Comparison of ENCODE assay signal across 8 mouse cellular contexts in genomic region chr1:170868905-170869283, GRCm38 (mm10). TPM values are rescaled to one million over a fixed set of nuclear protein-coding genes. Genes with fewer than 3 reads are reported as not detected.
DNase-seq lines count a peak whose midpoint lies in the region; ATAC-seq and TF ChIP-seq lines count a peak whose summit lies in the region.

No protein-coding gene starts in this region.

- no peaks in the 10 kb centered on the region for H3K9me3 ChIP-seq in heart, embryonic 14.5 days (ENCODE audit: control insufficient read depth, low read length)
- H3K9me3 ChIP-seq in ES-E14 (ENCODE audit: control insufficient read depth, insufficient read depth, low read depth, low read length) = no peaks in the 10 kb centered on the region
- H3K9me3 ChIP-seq in hindbrain, embryonic 10.5 days = no peaks in the 10 kb centered on the region
- no peaks in the 10 kb centered on the region for H3K9me3 ChIP-seq in midbrain, embryonic 10.5 days (replicated peaks)

- peak overlapping the region; percentile 91 for H3K9ac ChIP-seq in heart, embryonic 14.5 days (ENCODE audit: low read length)
- peak overlapping the region; percentile 92 for H3K9ac ChIP-seq in ES-E14 (ENCODE audit: insufficient read depth, low read depth, low read length, poor library complexity, severe bottlenecking)

- H3K4me2 ChIP-seq in heart, embryonic 14.5 days (ENCODE audit: low read length) = peak overlapping the region; percentile 93

- H3K4me3 ChIP-seq in heart, embryonic 14.5 days (ENCODE audit: control insufficient read depth in 1 of 2, insufficient read depth in 1 of 2, low read depth in 1 of 2, low read length in 2 of 2) = peak overlapping the region; percentile 55 to 89
- H3K4me3 ChIP-seq in ES-E14 (ENCODE audit: insufficient read depth in 1 of 2, low read depth in 1 of 2, low read length in 2 of 2, poor library complexity in 1 of 2, severe bottlenecking in 1 of 2) = peak overlapping the region; percentile 87 to 90
- peak overlapping the region; percentile 90 for H3K4me3 ChIP-seq in hindbrain, embryonic 10.5 days
- H3K4me3 ChIP-seq in midbrain, embryonic 10.5 days = peak overlapping the region; percentile 70

- 16% methylated on average over 14 of the region's 14 CpGs for WGBS in heart, embryonic 14.5 days
- WGBS in hindbrain, embryonic 10.5 days = 22% methylated on average over 14 of the region's 14 CpGs
- WGBS in midbrain, embryonic 10.5 days = 25% methylated on average over 14 of the region's 14 CpGs

- no peaks in the 10 kb centered on the region for H3K27me3 ChIP-seq in heart, embryonic 14.5 days (ENCODE audit: control insufficient read depth, insufficient read depth, low read length)
- no peaks in the 10 kb centered on the region for H3K27me3 ChIP-seq in hindbrain, embryonic 10.5 days (ENCODE audit: insufficient read depth, poor library complexity, severe bottlenecking)
- no peaks in the 10 kb centered on the region for H3K27me3 ChIP-seq in midbrain, embryonic 10.5 days (ENCODE audit: low read depth, poor library complexity, severe bottlenecking)

- peaks cover 2 to 17% of the 10 kb centered on the region in 2 experiments; a peak in 3 of 4 replicates for H3K4me1 ChIP-seq in heart, embryonic 14.5 days (ENCODE audit: control insufficient read depth in 2 of 2, insufficient read depth in 2 of 2, low read length in 2 of 2)
- H3K4me1 ChIP-seq in ES-E14 (ENCODE audit: control insufficient read depth in 2 of 2, insufficient read depth in 2 of 2, low read length in 2 of 2, poor library complexity in 1 of 2) = peaks cover 2 to 6% of the 10 kb centered on the region in 2 experiments; a peak in 2 of 4 replicates
- peaks cover 10% of the 10 kb centered on the region for H3K4me1 ChIP-seq in hindbrain, embryonic 10.5 days (replicated peaks)
- H3K4me1 ChIP-seq in midbrain, embryonic 10.5 days = peaks cover 17% of the 10 kb centered on the region

- H3K27ac ChIP-seq in heart, embryonic 14.5 days (replicated peaks in 1 of 2; ENCODE audit: control insufficient read depth in 1 of 2, insufficient read depth in 1 of 2, low read depth in 2 of 2, low read length in 2 of 2) = no peak overlapping the region
- H3K27ac ChIP-seq in ES-E14 (ENCODE audit: insufficient read depth, low read depth, low read length, poor library complexity, severe bottlenecking) = peak overlapping the region; percentile 64; the same call in 1 of the 2 replicates
- peak overlapping the region; percentile 83 for H3K27ac ChIP-seq in hindbrain, embryonic 10.5 days
- H3K27ac ChIP-seq in midbrain, embryonic 10.5 days (replicated peaks) = peak overlapping the region; percentile 83

- H3K36me3 ChIP-seq in heart, embryonic 14.5 days (ENCODE audit: control insufficient read depth, insufficient read depth, low read length) = peaks cover 16% of the 10 kb centered on the region
- no peaks in the 10 kb centered on the region for H3K36me3 ChIP-seq in ES-E14 (ENCODE audit: control insufficient read depth, insufficient read depth, low read length, poor library complexity, severe bottlenecking)
- H3K36me3 ChIP-seq in hindbrain, embryonic 10.5 days = peaks cover 20% of the 10 kb centered on the region
- peaks cover 23% of the 10 kb centered on the region for H3K36me3 ChIP-seq in midbrain, embryonic 10.5 days

- ATAC-seq in heart, embryonic 14.5 days (ENCODE audit: insufficient number of reproducible peaks, insufficient read depth, low FRiP score, low read depth) = no peak

- in situ Hi-C loops in ES-E14 (cut with MboI; ENCODE audit: low sequenced_read_pairs in 2 of 2, unreplicated experiment in 2 of 2) = no loop called here

- no peak for DNase-seq in heart, adult 9 months (ENCODE audit: low spot score in 2 of 2)
- no peak for DNase-seq in ES-E14 (ENCODE audit: low read depth, low spot score)
- DNase-seq in hindbrain, embryonic 10.5 days (ENCODE audit: low spot score) = no peak
- no peak for DNase-seq in midbrain, embryonic 10.5 days (ENCODE audit: low spot score)
- DNase-seq in cerebellum, postnatal 14 days = no peak
- DNase-seq in frontal cortex, adult 2 months (ENCODE audit: extremely low spot score in 1 of 2, low spot score in 1 of 2) = no peak
- DNase-seq in gastrocnemius, postnatal 4 days (ENCODE audit: low spot score in 2 of 2) = no peak

TF ChIP-seq in ES-E14, 5 proteins besides CTCF, POLR2A, EP300 and RAD21:
- TF ChIP-seq HCFC1 (IDR thresholded peaks at IDR 0.05; ENCODE audit: borderline replicate concordance, insufficient read depth, low read length) (no peak), ZNF384 (IDR thresholded peaks at IDR 0.05; ENCODE audit: low read depth, low read length) (no peak), MAFK (IDR thresholded peaks at IDR 0.05; ENCODE audit: insufficient read depth, low read depth, low read length) (no peak), CHD2 (IDR thresholded peaks at IDR 0.05; ENCODE audit: low read depth, low read length) (no peak)

RNA-seq across cellular contexts. Expression of gene Atf6, which starts 1.3 kb away (rescaled TPM):
- 14.4 and 16.0 TPM in 2 replicates for polyA plus RNA-seq in heart, embryonic 14.5 days (2014; fragmentation: Nextera tagmentation; extraction: Ambion mirVana)
- 33.2 and 39.0 TPM in 2 replicates for total RNA-seq in ES-E14 (2012; rRNA removed)
- 7.7 and 8.0 TPM in 2 replicates for polyA plus RNA-seq in hindbrain, embryonic 10.5 days (2016; fragmentation: Nextera tagmentation; extraction: Ambion mirVana)
- 7.5 and 9.2 TPM in 2 replicates for polyA plus RNA-seq in midbrain, embryonic 10.5 days (2016; fragmentation: Nextera tagmentation; extraction: Ambion mirVana)
- 21.9 and 23.6 TPM in 2 replicates for polyA plus RNA-seq in frontal cortex, adult 2 months (2012; rRNA removed)
- total RNA-seq in gastrocnemius, postnatal 4 days (2021) = 10 to 100 TPM; 16.4 to 17.4 TPM

RNA-seq across cellular contexts. Expression of gene Gm26620, which starts 16.0 kb away (rescaled TPM):
- polyA plus RNA-seq in heart, embryonic 14.5 days (2014; fragmentation: Nextera tagmentation; extraction: Ambion mirVana) = not detected in 2 replicates
- 2.8 and 3.5 TPM in 2 replicates for total RNA-seq in ES-E14 (2012; rRNA removed)
- polyA plus RNA-seq in hindbrain, embryonic 10.5 days (2016; fragmentation: Nextera tagmentation; extraction: Ambion mirVana) = 0.41 TPM in 1 of 2 replicates, not detected in the other
- polyA plus RNA-seq in midbrain, embryonic 10.5 days (2016; fragmentation: Nextera tagmentation; extraction: Ambion mirVana) = 0.38 TPM in 1 of 2 replicates, not detected in the other
- 0.50 and 1.0 TPM in 2 replicates for polyA plus RNA-seq in frontal cortex, adult 2 months (2012; rRNA removed)
- under 1 TPM; 0.59 to 0.67 TPM for total RNA-seq in gastrocnemius, postnatal 4 days (2021)

RNA-seq across cellular contexts. Expression of gene Dusp12, which starts 16.4 kb away (rescaled TPM):
- polyA plus RNA-seq in heart, embryonic 14.5 days (2014; fragmentation: Nextera tagmentation; extraction: Ambion mirVana) = 23.0 and 27.5 TPM in 2 replicates
- 35.0 and 47.6 TPM in 2 replicates for total RNA-seq in ES-E14 (2012; rRNA removed)
- polyA plus RNA-seq in hindbrain, embryonic 10.5 days (2016; fragmentation: Nextera tagmentation; extraction: Ambion mirVana) = 28.4 and 34.0 TPM in 2 replicates
- polyA plus RNA-seq in midbrain, embryonic 10.5 days (2016; fragmentation: Nextera tagmentation; extraction: Ambion mirVana) = 30.0 and 30.5 TPM in 2 replicates
- 30.1 and 33.8 TPM in 2 replicates for polyA plus RNA-seq in frontal cortex, adult 2 months (2012; rRNA removed)
- total RNA-seq in gastrocnemius, postnatal 4 days (2021) = 10 to 100 TPM; 13.4 to 13.8 TPM

RNA-seq across cellular contexts. Expression of gene Fcrlb, which starts 43.8 kb away (rescaled TPM):
- polyA plus RNA-seq in heart, embryonic 14.5 days (2014; fragmentation: Nextera tagmentation; extraction: Ambion mirVana) = 0.15 TPM in 1 of 2 replicates, not detected in the other
- total RNA-seq in ES-E14 (2012; rRNA removed) = 0.16 TPM in 1 of 2 replicates, not detected in the other
- not detected in 2 replicates for polyA plus RNA-seq in hindbrain, embryonic 10.5 days (2016; fragmentation: Nextera tagmentation; extraction: Ambion mirVana)
- 0.14 TPM in 1 of 2 replicates, not detected in the other for polyA plus RNA-seq in midbrain, embryonic 10.5 days (2016; fragmentation: Nextera tagmentation; extraction: Ambion mirVana)
- polyA plus RNA-seq in frontal cortex, adult 2 months (2012; rRNA removed) = 0.58 and 0.97 TPM in 2 replicates
- not detected for total RNA-seq in gastrocnemius, postnatal 4 days (2021)

RNA-seq across cellular contexts. Expression of gene Fcrla, which starts 58.5 kb away (rescaled TPM):
- 0.15 TPM in 2 replicates for polyA plus RNA-seq in heart, embryonic 14.5 days (2014; fragmentation: Nextera tagmentation; extraction: Ambion mirVana)
- total RNA-seq in ES-E14 (2012; rRNA removed) = not detected in 2 replicates
- not detected in 2 replicates for polyA plus RNA-seq in hindbrain, embryonic 10.5 days (2016; fragmentation: Nextera tagmentation; extraction: Ambion mirVana)
- not detected in 2 replicates for polyA plus RNA-seq in midbrain, embryonic 10.5 days (2016; fragmentation: Nextera tagmentation; extraction: Ambion mirVana)
- not detected in 2 replicates for polyA plus RNA-seq in frontal cortex, adult 2 months (2012; rRNA removed)
- under 1 TPM; 0.26 to 0.61 TPM for total RNA-seq in gastrocnemius, postnatal 4 days (2021)

Comparison
In these comparisons a context has a peak if more than half of its experiments do, and no peak if none do; other contexts are left out.
1. H3K27ac ChIP-seq: peak in ES-E14 (single experiment), hindbrain, embryonic 10.5 days (single experiment) and midbrain, embryonic 10.5 days (single experiment); none in heart, embryonic 14.5 days (0 of 2).
2. Peak in every context shown above with its lines, with median percentiles within 50 percentile points of each other: H3K4me3 ChIP-seq.